Mouse (Mus musculus) intestine, postnatal 0 days (tissue): ENCODE data around the gene Psap. TPM values are rescaled to one million over a fixed set of nuclear protein-coding genes. Genes with fewer than 3 reads are reported as not detected.

Experiments used
- ATAC-seq: fragments of 200-750 bp; cut with Nextera tagmentation; 2 replicates; pipeline ENCODE4 v1.8.0; 2017; ENCODE audit warnings: mild to moderate bottlenecking, moderate TSS enrichment, moderate library complexity
- H3K27ac ChIP-seq: fragments of 300-500 bp; sonication (generic); 2 replicates; pipeline ENCODE4 v1.5.1; 2014; ENCODE audit warnings: mild to moderate bottlenecking, low read depth, low read length, moderate library complexity
- H3K27me3 ChIP-seq: fragments of 300-500 bp; sonication (generic); replicated peaks from 2 replicates; pipeline ENCODE4 v1.6.1; 2014; ENCODE audit warnings: low read length, mixed read lengths; ENCODE audit not compliant: control insufficient read depth, insufficient read depth
- H3K36me3 ChIP-seq: fragments of 300-500 bp; sonication (generic); 2 replicates; pipeline ENCODE4 v1.6.1; 2014; ENCODE audit warnings: mild to moderate bottlenecking, moderate library complexity; ENCODE audit not compliant: control insufficient read depth, insufficient read depth
- H3K4me1 ChIP-seq: fragments of 300-500 bp; sonication (generic); replicated peaks from 2 replicates; pipeline ENCODE4 v1.6.1; 2014; ENCODE audit warnings: antibody characterized with exemption, low read length, mixed read lengths; ENCODE audit not compliant: control insufficient read depth, insufficient read depth
- H3K4me2 ChIP-seq: fragments of 300-500 bp; sonication (generic); replicated peaks from 2 replicates; pipeline ENCODE4 v1.6.1; 2014; ENCODE audit warnings: low read depth, mild to moderate bottlenecking, moderate library complexity
- H3K4me3 ChIP-seq: fragments of 300-500 bp; sonication (generic); 2 replicates; pipeline ENCODE4 v1.5.1; 2014; ENCODE audit warnings: low read depth, low read length
- H3K9ac ChIP-seq: fragments of 300-500 bp; sonication (generic); 2 replicates; pipeline ENCODE4 v1.6.1; 2014; ENCODE audit warnings: mild to moderate bottlenecking, low read depth, low read length
- H3K9me3 ChIP-seq: fragments of 300-500 bp; sonication (generic); 2 replicates; pipeline ENCODE4 v1.6.1; 2016; ENCODE audit warnings: mixed run types; ENCODE audit not compliant: control insufficient read depth
- CTCF ChIP-seq: sonication (generic); IDR thresholded peaks from 2 replicates; pipeline ENCODE4 v1.5.1; 2016; ENCODE audit warnings: low read depth, mild to moderate bottlenecking, control low read depth, antibody characterized with exemption, moderate library complexity
- WGBS: fragments of 180-500 bp; shearing (Covaris S2); extraction: QIAGEN DNeasy Blood & Tissue Kit; methylation state at CpG from one replicate; pipeline ENCODE4 v1.1.7; 2014; 5-methylcytosine and 5-hydroxymethylcytosine counted together
- polyA plus RNA-seq: library from polyadenylated mRNA; unstranded; fragments of >200 nt; fragmentation: Nextera tagmentation; extraction: Ambion mirVana; gene quantifications from 2 replicates; pipeline ENCODE4 v1.2.1, GENCODE M21; 2015

Psap gene
- polyA plus RNA-seq, 1 experiment from 2014 or later = 135 TPM

- 80% methylated on average over 9 of the region's 9 CpGs for WGBS
- ATAC-seq = no peak
- peaks cover 92% of the 10 kb centered on the region for H3K36me3 ChIP-seq
Measured at GRCm38 (mm10) chr10:60296027-60296426, 18.6 kb downstream of the Psap start.

DNA sequence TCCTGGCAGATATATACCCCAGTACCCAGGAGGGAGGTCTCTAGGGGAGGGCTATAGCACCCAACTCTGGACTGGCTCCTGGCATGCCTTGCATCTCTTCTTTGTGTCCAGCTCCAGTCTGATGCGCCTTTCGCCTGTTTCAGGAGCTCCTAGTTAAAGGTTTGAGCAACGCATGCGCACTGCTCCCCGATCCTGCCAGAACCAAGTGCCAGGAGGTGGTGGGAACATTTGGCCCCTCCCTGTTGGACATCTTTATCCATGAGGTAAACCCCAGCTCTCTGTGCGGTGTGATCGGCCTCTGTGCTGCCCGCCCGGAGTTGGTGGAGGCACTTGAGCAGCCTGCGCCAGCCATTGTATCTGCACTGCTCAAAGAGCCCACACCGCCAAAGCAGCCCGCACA, 22.2 kb downstream of the Psap start:
- no peaks in the 10 kb centered on the region for H3K4me1 ChIP-seq
- peaks cover 77% of the 10 kb centered on the region for H3K36me3 ChIP-seq
- H3K27me3 ChIP-seq = no peaks in the 10 kb centered on the region
- no peak overlapping the region for H3K9ac ChIP-seq
- no peak overlapping the region for H3K27ac ChIP-seq
- no peak for ATAC-seq
- no peak overlapping the region for H3K4me3 ChIP-seq
- 97% methylated on average over 12 of the region's 12 CpGs for WGBS
- no peak overlapping the region for H3K4me2 ChIP-seq
- H3K9me3 ChIP-seq = no peaks in the 10 kb centered on the region
- no peak for TF ChIP-seq CTCF

More at GRCm38 (mm10) chr10:60296027-60296426, 18.6 kb downstream of the Psap start:
- no peak overlapping the region for H3K9ac ChIP-seq
- no peak overlapping the region for H3K4me2 ChIP-seq
- H3K4me1 ChIP-seq = no peaks in the 10 kb centered on the region
- H3K27ac ChIP-seq = no peak overlapping the region
- no peak overlapping the region for H3K4me3 ChIP-seq
- TF ChIP-seq CTCF = no peak
- H3K9me3 ChIP-seq = no peaks in the 10 kb centered on the region
- H3K27me3 ChIP-seq = no peaks in the 10 kb centered on the region

- H3K9me3 ChIP-seq = no peaks in the 10 kb centered on the region
- H3K36me3 ChIP-seq = peaks cover 45% of the 10 kb centered on the region
- H3K9ac ChIP-seq = no peak overlapping the region
- no peaks in the 10 kb centered on the region for H3K4me1 ChIP-seq
- no peak overlapping the region for H3K4me3 ChIP-seq
- H3K27ac ChIP-seq = no peak overlapping the region
- no peak for ATAC-seq
- H3K4me2 ChIP-seq = no peak overlapping the region
- no peak for TF ChIP-seq CTCF
- 83% methylated on average over 17 of the region's 17 CpGs for WGBS
- H3K27me3 ChIP-seq = no peaks in the 10 kb centered on the region
Measured at GRCm38 (mm10) chr10:60303419-60303818, 26.0 kb downstream of the Psap start.

GRCm38 (mm10) chr10:60304854-60305628, 27.6 kb downstream of the Psap start:
- Histone ChIP-seq H3K9me3 (no peaks in the 10 kb centered on the region), H3K4me3 (no peak overlapping the region), H3K4me2 (no peak overlapping the region), H3K36me3 (peaks cover 28% of the 10 kb centered on the region), H3K27ac (no peak overlapping the region), H3K27me3 (no peaks in the 10 kb centered on the region), H3K9ac (no peak overlapping the region), H3K4me1 (no peaks in the 10 kb centered on the region)
- TF ChIP-seq CTCF = peak; percentile 96
- 61% methylated on average over 15 of the region's 15 CpGs for WGBS
- peak; percentile 64; the same call in 1 of the 2 replicates for ATAC-seq

GRCm38 (mm10) chr10:60310629-60311028, 33.2 kb downstream of the Psap start:
- H3K9me3 ChIP-seq = no peaks in the 10 kb centered on the region
- ATAC-seq = no peak
- 88% methylated on average over 13 of the region's 13 CpGs for WGBS
- no peaks in the 10 kb centered on the region for H3K36me3 ChIP-seq
- H3K4me3 ChIP-seq = no peak overlapping the region
- H3K27me3 ChIP-seq = no peaks in the 10 kb centered on the region
- H3K4me1 ChIP-seq = no peaks in the 10 kb centered on the region
- TF ChIP-seq CTCF = no peak
- no peak overlapping the region for H3K4me2 ChIP-seq
- H3K27ac ChIP-seq = no peak overlapping the region
- no peak overlapping the region for H3K9ac ChIP-seq

DNA sequence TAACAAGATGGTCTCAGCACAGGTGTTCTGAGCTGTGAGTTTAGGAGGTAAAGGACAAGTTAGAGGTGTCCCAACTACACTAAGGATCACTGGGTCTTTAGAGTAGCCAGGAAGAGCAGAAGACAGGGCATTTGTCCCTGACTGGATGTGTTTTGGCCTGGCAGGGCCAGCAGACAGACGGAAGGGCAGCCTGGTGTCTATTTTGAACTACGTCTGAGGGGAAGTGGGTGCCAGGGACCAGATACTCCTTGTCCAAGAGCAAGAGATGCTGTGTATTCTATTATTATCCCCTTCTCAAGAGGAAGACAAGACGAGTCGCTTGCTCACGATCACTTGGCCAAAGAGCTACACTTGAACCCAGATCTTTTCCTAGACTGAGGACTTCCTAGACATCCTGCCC, 36.2 kb downstream of the Psap start:
- Histone ChIP-seq H3K9ac (no peak overlapping the region), H3K4me2 (no peak overlapping the region), H3K27me3 (no peaks in the 10 kb centered on the region), H3K4me1 (no peaks in the 10 kb centered on the region), H3K9me3 (no peaks in the 10 kb centered on the region), H3K36me3 (no peaks in the 10 kb centered on the region), H3K27ac (no peak overlapping the region), H3K4me3 (no peak overlapping the region)
- ATAC-seq = no peak
- WGBS = 86% methylated on average over 5 of the region's 5 CpGs
- no peak for TF ChIP-seq CTCF

- Histone ChIP-seq H3K4me2 (no peak overlapping the region), H3K4me3 (no peak overlapping the region), H3K27me3 (no peaks in the 10 kb centered on the region), H3K36me3 (no peaks in the 10 kb centered on the region), H3K4me1 (no peaks in the 10 kb centered on the region), H3K9ac (no peak overlapping the region), H3K27ac (no peak overlapping the region), H3K9me3 (no peaks in the 10 kb centered on the region)
- ATAC-seq = no peak
- WGBS = 87% methylated on average over 4 of the region's 4 CpGs
- TF ChIP-seq CTCF = no peak
Measured at GRCm38 (mm10) chr10:60316166-60316565, 38.7 kb downstream of the Psap start.
